Mouse (Mus musculus): ENCODE measurements at regions not wholly inside any gene's neighbourhood (a gene's known extent, or its start where the extent isn't known, plus 50 kb on each side); places are given as distances from the start of the nearest gene placed in this dataset.

- no peak for DNase-seq (ENCODE audit: low read depth, low spot score)
These were observed 164.3 kb upstream of the Ednrb start for GRCm38 (mm10) chr14:104008538-104008937.

GRCm38 (mm10) chr14:104006426-104006825, 162.2 kb upstream of the Ednrb start:
- no peak for DNase-seq (ENCODE audit: low read depth, low spot score)

- no peak for DNase-seq (ENCODE audit: low read depth, low spot score)
These were observed 160.9 kb upstream of the Ednrb start for GRCm38 (mm10) chr14:104005132-104005531.

GRCm38 (mm10) chr14:104002421-104002820, 158.2 kb upstream of the Ednrb start:
- DNase-seq (ENCODE audit: low read depth, low spot score) = no peak

- no peak for DNase-seq (ENCODE audit: low read depth, low spot score)
These were observed 146.2 kb upstream of the Ednrb start for GRCm38 (mm10) chr14:103990418-103990817.

GRCm38 (mm10) chr14:103989949-103990348, 145.7 kb upstream of the Ednrb start:
- no peak for DNase-seq (ENCODE audit: low read depth, low spot score)

- no peak for DNase-seq (ENCODE audit: low read depth, low spot score)
These were observed 143.1 kb upstream of the Ednrb start for GRCm38 (mm10) chr14:103987266-103987665.

GRCm38 (mm10) chr14:103984349-103984748, 140.1 kb upstream of the Ednrb start:
- DNase-seq (ENCODE audit: low read depth, low spot score) = no peak

- DNase-seq (ENCODE audit: low read depth, low spot score) = no peak
These were observed 134.6 kb upstream of the Ednrb start for GRCm38 (mm10) chr14:103978808-103979207.

GRCm38 (mm10) chr14:103977769-103978168, 133.6 kb upstream of the Ednrb start:
- DNase-seq (ENCODE audit: low read depth, low spot score) = no peak

GRCm38 (mm10) chr14:103973955-103974354, 129.8 kb upstream of the Ednrb start:
- DNase-seq (ENCODE audit: low read depth, low spot score) = no peak

GRCm38 (mm10) chr14:103973111-103973510, 128.9 kb upstream of the Ednrb start:
- DNase-seq (ENCODE audit: low read depth, low spot score) = no peak

GRCm38 (mm10) chr14:103969305-103969704, 125.1 kb upstream of the Ednrb start:
- DNase-seq (ENCODE audit: low read depth, low spot score) = no peak

- DNase-seq (ENCODE audit: low read depth, low spot score) = no peak
These were observed 122.1 kb upstream of the Ednrb start for GRCm38 (mm10) chr14:103966293-103966692.

- no peak for DNase-seq (ENCODE audit: low read depth, low spot score)
These were observed 118.2 kb upstream of the Ednrb start for GRCm38 (mm10) chr14:103962303-103962881.

- no peak for DNase-seq (ENCODE audit: low read depth, low spot score)
These were observed 107.7 kb upstream of the Ednrb start for GRCm38 (mm10) chr14:103951899-103952298.

- DNase-seq (ENCODE audit: low read depth, low spot score) = no peak
These were observed 105.7 kb upstream of the Ednrb start for GRCm38 (mm10) chr14:103949950-103950349.

- DNase-seq (ENCODE audit: low read depth, low spot score) = no peak
These were observed 104.0 kb upstream of the Ednrb start for GRCm38 (mm10) chr14:103948026-103948777.

- DNase-seq (ENCODE audit: low read depth, low spot score) = no peak
These were observed 101.6 kb upstream of the Ednrb start for GRCm38 (mm10) chr14:103945753-103946152.

GRCm38 (mm10) chr14:103939867-103940266, 95.7 kb upstream of the Ednrb start:
- DNase-seq (ENCODE audit: low read depth, low spot score) = no peak

- no peak for DNase-seq (ENCODE audit: low read depth, low spot score)
These were observed 94.7 kb upstream of the Ednrb start for GRCm38 (mm10) chr14:103938937-103939336.

- no peak for DNase-seq (ENCODE audit: low read depth, low spot score)
These were observed 94.0 kb upstream of the Ednrb start for GRCm38 (mm10) chr14:103938201-103938600.

- DNase-seq (ENCODE audit: low read depth, low spot score) = no peak
These were observed 93.5 kb upstream of the Ednrb start for GRCm38 (mm10) chr14:103937700-103938099.

Data from retina, postnatal 7 days (tissue).